Mouse (Mus musculus) midbrain, embryonic 16.5 days (tissue): ENCODE measurements around the gene Gabpb2. TPM values are rescaled to one million over a fixed set of nuclear protein-coding genes. Genes with fewer than 3 reads are reported as not detected.

ENCODE experiments used
- ATAC-seq: fragments of 200-750 bp; cut with Nextera tagmentation; 2 replicates; pipeline ENCODE4 v1.8.0; 2017; ENCODE audit warnings: moderate TSS enrichment
- H3K27ac ChIP-seq: fragments of 300-500 bp; sonication (generic); 2 replicates; pipeline ENCODE4 v1.5.1; 2014; ENCODE audit warnings: mild to moderate bottlenecking, low read length, mixed read lengths
- H3K27me3 ChIP-seq: fragments of 300-500 bp; sonication (generic); 2 replicates; pipeline ENCODE4 v1.6.1; 2014; ENCODE audit warnings: low read depth, low read length, mixed read lengths; ENCODE audit not compliant: control insufficient read depth, insufficient read depth
- H3K36me3 ChIP-seq: fragments of 300-500 bp; sonication (generic); 2 replicates; pipeline ENCODE4 v1.6.1; 2014; ENCODE audit warnings: mild to moderate bottlenecking, low read length, moderate library complexity, mixed read lengths; ENCODE audit not compliant: control insufficient read depth, insufficient read depth
- H3K4me1 ChIP-seq: fragments of 300-500 bp; sonication (generic); 2 replicates; pipeline ENCODE4 v1.6.1; 2014; ENCODE audit warnings: mild to moderate bottlenecking, low read length, mixed read lengths; ENCODE audit not compliant: control insufficient read depth, insufficient read depth
- H3K4me2 ChIP-seq: fragments of 300-500 bp; sonication (generic); 2 replicates; pipeline ENCODE4 v1.6.1; 2014; ENCODE audit warnings: mild to moderate bottlenecking, low read length, mixed read lengths
- H3K4me3 ChIP-seq: fragments of 300-500 bp; sonication (generic); 2 replicates; pipeline ENCODE4 v1.5.1; 2014; ENCODE audit warnings: low read depth, mild to moderate bottlenecking, low read length, moderate library complexity, mixed read lengths
- H3K9ac ChIP-seq: fragments of 300-500 bp; sonication (generic); 2 replicates; pipeline ENCODE4 v1.6.1; 2014; ENCODE audit warnings: low read depth, low read length, mixed read lengths
- H3K9me3 ChIP-seq: fragments of 300-500 bp; sonication (generic); replicated peaks from 2 replicates; pipeline ENCODE4 v1.6.1; 2014; ENCODE audit warnings: mild to moderate bottlenecking, low read length, mixed read lengths; ENCODE audit not compliant: control insufficient read depth, poor library complexity, severe bottlenecking
- WGBS: fragments of 180-500 bp; shearing (Covaris S2); extraction: QIAGEN DNeasy Blood & Tissue Kit; methylation state at CpG from one replicate; pipeline ENCODE4 v1.1.7; 2014; 5-methylcytosine and 5-hydroxymethylcytosine counted together
- polyA plus RNA-seq: library from polyadenylated mRNA; unstranded; fragments of >200 nt; fragmentation: Nextera tagmentation; extraction: Ambion mirVana; gene quantifications from 2 replicates; pipeline ENCODE4 v1.2.1, GENCODE M21; 2015

The Gabpb2 gene
- polyA plus RNA-seq, 1 experiment from 2014 or later = 2.4 TPM

DNA sequence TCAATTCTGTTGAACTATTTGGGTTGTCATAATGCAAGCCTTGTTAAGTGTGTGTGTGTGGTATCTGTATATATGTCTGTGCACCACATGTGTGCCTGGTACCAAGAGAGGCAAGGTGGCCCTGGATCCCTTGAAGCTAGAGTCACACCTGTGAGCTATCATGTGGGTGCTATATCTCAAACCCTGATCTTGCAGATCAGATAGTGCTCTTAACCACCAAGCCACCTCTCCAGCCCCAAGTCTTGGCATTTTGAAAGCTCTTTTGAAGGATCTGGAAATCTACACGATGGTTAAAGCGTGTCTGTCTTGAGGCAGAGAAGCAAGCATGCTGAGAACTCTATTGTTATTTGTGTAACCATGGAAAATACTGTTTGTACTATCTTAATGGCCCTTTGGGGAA lies 7.1 kb downstream of the Gabpb2 start:
- H3K9me3 ChIP-seq = no peaks in the 10 kb centered on the region
- no peaks in the 10 kb centered on the region for H3K4me1 ChIP-seq
- 30% methylated on average over 2 of the region's 2 CpGs for WGBS
- H3K4me3 ChIP-seq = no peak overlapping the region
- H3K4me2 ChIP-seq = no peak overlapping the region
- no peak overlapping the region for H3K27ac ChIP-seq
- no peak for ATAC-seq
- H3K36me3 ChIP-seq = peaks cover 11% of the 10 kb centered on the region; the same call in 1 of the 2 replicates
- H3K9ac ChIP-seq = no peak overlapping the region
- H3K27me3 ChIP-seq = no peaks in the 10 kb centered on the region

DNA sequence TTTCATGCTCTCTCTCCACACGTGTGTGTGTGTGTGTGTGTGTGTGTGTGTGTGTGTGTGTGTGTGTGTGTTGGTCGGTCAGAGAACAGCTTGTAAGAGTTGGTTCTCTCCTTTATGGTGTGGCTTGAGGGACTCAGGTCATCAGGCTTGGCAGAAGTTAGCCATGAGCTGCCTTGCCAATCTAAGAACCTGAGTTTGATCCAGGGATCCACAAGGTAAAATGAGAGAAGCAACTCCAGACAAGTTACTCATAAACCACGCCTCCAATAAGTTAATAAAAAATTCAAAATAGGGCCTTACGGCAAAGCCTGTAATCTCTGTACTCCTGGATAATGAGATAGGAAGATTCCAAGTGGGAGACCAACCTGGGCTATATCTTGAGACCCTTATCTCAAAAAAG lies 9.4 kb downstream of the Gabpb2 start:
- Histone ChIP-seq H3K27me3 (no peaks in the 10 kb centered on the region), H3K9me3 (no peaks in the 10 kb centered on the region), H3K4me1 (no peaks in the 10 kb centered on the region), H3K9ac (no peak overlapping the region), H3K27ac (no peak overlapping the region), H3K4me3 (no peak overlapping the region), H3K36me3 (peaks cover 6% of the 10 kb centered on the region; the same call in 1 of the 2 replicates), H3K4me2 (no peak overlapping the region)
- 94% methylated on average over 3 of the region's 4 CpGs for WGBS
- no peak for ATAC-seq

DNA sequence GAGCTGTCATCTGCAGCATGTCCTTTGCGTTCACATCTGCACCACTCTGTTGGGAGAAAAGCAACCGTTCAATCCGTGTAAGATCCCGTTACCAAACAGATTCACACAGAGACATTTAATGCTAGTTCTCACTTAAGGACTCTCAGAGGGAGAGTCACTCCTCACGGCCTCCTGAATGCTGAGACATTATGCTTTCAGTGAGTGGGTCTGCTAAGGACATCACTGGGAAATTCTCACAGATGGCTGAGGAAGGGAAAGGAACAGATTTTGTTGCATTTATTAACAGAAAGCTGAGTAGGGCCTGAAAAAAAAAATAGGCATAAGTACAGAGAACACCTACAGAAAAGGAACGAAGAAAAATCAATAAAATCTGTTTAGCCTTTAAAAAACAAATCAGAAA lies 13.8 kb downstream of the Gabpb2 start:
- Histone ChIP-seq H3K4me3 (no peak overlapping the region), H3K4me2 (no peak overlapping the region), H3K9me3 (no peaks in the 10 kb centered on the region), H3K27me3 (no peaks in the 10 kb centered on the region), H3K4me1 (no peaks in the 10 kb centered on the region), H3K27ac (no peak overlapping the region), H3K9ac (no peak overlapping the region), H3K36me3 (peaks cover 27% of the 10 kb centered on the region)
- ATAC-seq = no peak
- 89% methylated on average over 6 of the region's 6 CpGs for WGBS

DNA sequence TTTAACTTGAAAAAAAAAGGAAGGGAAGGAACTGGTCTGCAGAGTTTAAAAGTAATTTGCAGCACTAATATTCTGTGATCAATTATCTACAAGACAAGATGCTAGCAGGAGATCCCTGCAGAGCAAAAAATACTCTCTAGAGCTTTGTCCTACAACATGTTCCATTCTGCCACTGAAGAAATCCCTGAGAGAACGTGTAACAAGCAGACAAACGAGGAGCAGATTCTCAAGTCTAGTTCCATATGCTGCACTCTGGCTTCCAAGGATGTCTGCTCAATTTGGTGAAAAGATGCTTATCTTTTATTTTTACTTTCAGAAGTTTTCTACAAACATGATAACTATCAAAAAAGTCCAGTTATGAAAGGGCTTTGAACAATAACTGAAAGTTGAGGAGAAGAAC lies 17.2 kb downstream of the Gabpb2 start:
- Histone ChIP-seq H3K4me1 (no peaks in the 10 kb centered on the region), H3K27ac (no peak overlapping the region), H3K9me3 (no peaks in the 10 kb centered on the region), H3K27me3 (no peaks in the 10 kb centered on the region), H3K36me3 (peaks cover 30% of the 10 kb centered on the region), H3K4me3 (no peak overlapping the region), H3K4me2 (no peak overlapping the region), H3K9ac (no peak overlapping the region)
- no peak for ATAC-seq
- 81% methylated on average over 2 of the region's 2 CpGs for WGBS

DNA sequence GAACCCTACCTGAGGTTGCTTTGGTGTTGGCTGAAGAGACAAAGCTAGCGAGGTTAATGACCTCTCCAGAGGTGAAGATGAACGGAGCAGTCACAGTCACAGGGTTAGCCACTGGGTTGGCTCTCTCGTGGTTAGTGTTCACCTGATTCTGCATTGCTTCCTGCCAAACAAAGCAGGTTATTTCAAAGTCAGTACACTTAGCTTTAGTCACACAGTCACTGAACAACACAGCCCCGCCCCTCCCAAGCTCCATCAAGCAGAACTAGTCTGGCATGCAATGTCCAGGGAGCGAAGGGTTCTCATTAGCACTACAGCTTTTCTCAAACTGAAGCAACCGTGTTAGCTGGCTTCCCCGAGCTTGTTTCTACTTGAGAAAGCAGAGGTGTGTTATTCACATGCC lies 17.6 kb downstream of the Gabpb2 start:
- Histone ChIP-seq H3K9ac (no peak overlapping the region), H3K4me3 (no peak overlapping the region), H3K9me3 (no peaks in the 10 kb centered on the region), H3K27ac (no peak overlapping the region), H3K4me2 (no peak overlapping the region), H3K27me3 (no peaks in the 10 kb centered on the region), H3K36me3 (peaks cover 34% of the 10 kb centered on the region), H3K4me1 (no peaks in the 10 kb centered on the region)
- ATAC-seq = no peak
- WGBS = 64% methylated on average over 7 of the region's 7 CpGs

DNA sequence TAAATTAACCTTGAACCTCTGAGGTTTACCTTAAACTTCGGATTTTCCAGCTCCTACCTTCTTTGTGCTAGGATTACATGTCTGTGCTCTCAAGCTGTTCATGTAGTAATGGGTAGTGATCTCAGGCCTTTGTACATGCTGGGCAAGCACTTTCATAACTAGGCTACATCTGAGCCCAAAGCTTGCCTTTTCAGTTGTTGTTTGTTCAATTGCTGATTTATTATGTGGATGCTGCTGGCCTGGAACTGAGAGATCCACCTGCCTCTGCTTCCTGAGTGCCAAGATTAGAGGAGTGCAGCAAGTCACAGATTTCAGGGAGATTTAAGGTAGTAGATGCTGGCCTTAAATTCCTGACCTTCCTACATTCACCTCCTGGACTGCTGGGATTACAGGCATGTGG lies 18.6 kb downstream of the Gabpb2 start:
- 94% methylated on average over 1 of the region's 1 CpGs for WGBS
- no peak overlapping the region for H3K4me2 ChIP-seq
- H3K27me3 ChIP-seq = no peaks in the 10 kb centered on the region
- H3K9me3 ChIP-seq = no peaks in the 10 kb centered on the region
- H3K9ac ChIP-seq = no peak overlapping the region
- no peaks in the 10 kb centered on the region for H3K4me1 ChIP-seq
- peaks cover 34% of the 10 kb centered on the region for H3K36me3 ChIP-seq
- H3K27ac ChIP-seq = no peak overlapping the region
- no peak overlapping the region for H3K4me3 ChIP-seq
- no peak for ATAC-seq

DNA sequence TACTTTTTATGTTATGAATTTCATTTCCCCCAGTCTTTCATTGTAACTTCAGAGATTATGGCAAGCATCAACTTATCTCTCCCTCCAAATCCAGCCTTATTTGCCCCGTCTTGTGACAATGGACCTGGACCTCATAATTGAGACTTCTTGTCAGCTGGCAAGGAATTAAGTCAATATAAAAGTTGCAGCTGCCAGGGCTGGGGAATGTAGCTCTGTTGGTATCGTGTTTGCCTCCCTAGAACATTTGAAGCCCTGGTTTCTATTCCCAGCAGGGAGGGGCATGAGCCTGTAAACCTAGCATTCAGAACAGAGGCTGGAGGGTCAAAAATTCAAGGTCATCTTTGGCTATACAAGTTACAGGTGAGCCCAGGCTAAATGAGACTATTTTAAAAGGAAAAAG lies 21.9 kb downstream of the Gabpb2 start:
- Histone ChIP-seq H3K9ac (no peak overlapping the region), H3K4me2 (no peak overlapping the region), H3K4me1 (no peaks in the 10 kb centered on the region), H3K4me3 (no peak overlapping the region), H3K27me3 (no peaks in the 10 kb centered on the region), H3K36me3 (peaks cover 18% of the 10 kb centered on the region; the same call in 1 of the 2 replicates), H3K27ac (no peak overlapping the region), H3K9me3 (no peaks in the 10 kb centered on the region)
- no peak for ATAC-seq
- WGBS = 80% methylated on average over 2 of the region's 2 CpGs

DNA sequence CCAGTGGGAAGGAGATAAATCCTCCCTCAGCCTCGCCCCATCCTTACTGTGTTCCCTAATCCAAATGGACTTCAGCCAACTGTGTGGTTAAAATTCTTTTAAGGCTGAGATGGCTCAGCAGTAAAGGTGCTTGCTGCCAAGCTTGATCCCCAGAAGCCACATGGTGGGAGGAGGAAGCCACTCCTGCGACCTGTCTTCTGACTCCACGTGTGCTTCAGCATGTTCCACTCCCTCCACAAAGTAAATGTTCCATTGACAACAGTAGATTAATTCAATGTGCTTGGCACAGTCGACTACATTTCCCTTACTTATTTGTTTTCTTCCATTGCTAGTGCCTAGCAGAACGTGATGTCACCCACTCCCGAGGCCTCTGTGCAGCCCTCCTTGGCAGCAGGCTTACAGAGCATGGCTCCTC lies 23.0 kb downstream of the Gabpb2 start:
- no peak for ATAC-seq
- H3K9ac ChIP-seq = no peak overlapping the region
- H3K4me1 ChIP-seq = no peaks in the 10 kb centered on the region
- H3K27me3 ChIP-seq = no peaks in the 10 kb centered on the region
- no peak overlapping the region for H3K4me3 ChIP-seq
- no peaks in the 10 kb centered on the region for H3K9me3 ChIP-seq
- H3K36me3 ChIP-seq = peaks cover 15% of the 10 kb centered on the region; the same call in 1 of the 2 replicates
- no peak overlapping the region for H3K4me2 ChIP-seq
- WGBS = 81% methylated on average over 6 of the region's 6 CpGs
- H3K27ac ChIP-seq = no peak overlapping the region

DNA sequence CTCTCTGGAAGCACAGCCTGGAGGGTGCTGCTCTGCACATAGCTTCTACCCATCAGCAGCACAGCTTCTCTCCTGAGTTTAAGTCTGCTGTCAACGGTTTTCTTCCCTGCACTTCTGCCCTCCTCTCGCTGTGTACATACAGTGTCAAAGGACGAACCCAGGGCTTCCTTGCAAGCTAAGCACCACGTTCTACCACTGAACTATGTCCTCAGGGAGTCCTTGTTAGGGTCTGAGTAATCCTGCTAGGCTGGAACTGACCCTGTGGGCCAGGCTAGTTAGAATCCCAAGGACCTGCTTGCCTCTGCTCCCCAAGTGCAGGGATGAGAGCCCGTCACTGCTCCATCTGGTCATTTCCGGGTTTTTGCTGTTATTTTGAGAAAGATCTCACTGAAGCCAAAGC lies 30.8 kb downstream of the Gabpb2 start:
- Histone ChIP-seq H3K4me2 (no peak overlapping the region), H3K9me3 (no peaks in the 10 kb centered on the region), H3K9ac (no peak overlapping the region), H3K4me3 (no peak overlapping the region), H3K27me3 (no peaks in the 10 kb centered on the region), H3K27ac (no peak overlapping the region), H3K4me1 (no peaks in the 10 kb centered on the region), H3K36me3 (peaks cover 16% of the 10 kb centered on the region)
- WGBS = 96% methylated on average over 6 of the region's 6 CpGs
- ATAC-seq = no peak

DNA sequence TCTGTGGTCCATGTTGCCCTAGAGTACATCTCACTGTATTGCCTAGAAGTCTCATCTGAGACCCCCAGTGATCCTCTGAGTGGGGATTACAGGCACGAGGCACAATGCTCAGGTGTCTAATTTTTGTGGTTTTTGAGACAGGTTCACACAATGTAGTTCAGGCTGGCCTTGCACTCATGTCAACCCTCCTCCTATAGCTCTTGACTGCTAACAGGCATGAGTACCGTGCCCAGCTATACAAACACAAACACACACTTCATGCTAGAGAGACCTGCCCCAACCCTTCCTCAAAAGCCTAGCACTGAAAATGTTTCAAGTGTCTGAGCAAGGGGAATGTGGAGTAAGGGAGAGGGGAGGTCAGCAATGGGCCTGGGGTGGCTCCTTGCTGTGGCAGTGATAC lies 31.6 kb downstream of the Gabpb2 start:
- Histone ChIP-seq H3K27me3 (no peaks in the 10 kb centered on the region), H3K9me3 (no peaks in the 10 kb centered on the region), H3K36me3 (peaks cover 16% of the 10 kb centered on the region), H3K9ac (no peak overlapping the region), H3K4me2 (no peak overlapping the region), H3K4me1 (no peaks in the 10 kb centered on the region), H3K27ac (no peak overlapping the region), H3K4me3 (no peak overlapping the region)
- WGBS = 93% methylated on average over 2 of the region's 2 CpGs
- no peak for ATAC-seq
